Mouse (Mus musculus) limb, embryonic 14.5 days (tissue): Measurements from ENCODE around the gene Rint1. TPM values are rescaled to one million over a fixed set of nuclear protein-coding genes. Genes with fewer than 3 reads are reported as not detected.

Source experiments
- ATAC-seq: fragments of 200-750 bp; cut with Nextera tagmentation; 2 replicates; pipeline ENCODE4 v1.8.0; 2017; ENCODE audit warnings: low read depth, moderate number of reproducible peaks, moderate TSS enrichment; ENCODE audit not compliant: low FRiP score
- DNase-seq: peaks from one replicate; pipeline ENCODE4 v3.0.0-alpha.2; 2015; ENCODE audit warnings: low spot score
- H3K27ac ChIP-seq: fragments of 300-500 bp; sonication (generic); replicated peaks from 2 replicates; pipeline ENCODE4 v1.5.1; 2014; ENCODE audit warnings: low read depth, mild to moderate bottlenecking, low read length, moderate library complexity, mixed read lengths
- H3K27me3 ChIP-seq: fragments of 300-500 bp; sonication (generic); 2 replicates; pipeline ENCODE4 v1.6.1; 2014; ENCODE audit warnings: low read length, mixed read lengths; ENCODE audit not compliant: control insufficient read depth, insufficient read depth
- H3K36me3 ChIP-seq: fragments of 300-500 bp; sonication (generic); 2 replicates; pipeline ENCODE4 v1.6.1; 2014; ENCODE audit warnings: mild to moderate bottlenecking, low read length, moderate library complexity, mixed read lengths; ENCODE audit not compliant: control insufficient read depth, insufficient read depth
- H3K4me1 ChIP-seq: fragments of 300-500 bp; sonication (generic); 2 replicates; pipeline ENCODE4 v1.6.1; 2014; ENCODE audit warnings: antibody characterized with exemption, low read length, mixed read lengths; ENCODE audit not compliant: control insufficient read depth, insufficient read depth
- H3K4me2 ChIP-seq: fragments of 300-500 bp; sonication (generic); replicated peaks from 2 replicates; pipeline ENCODE4 v1.6.1; 2014; ENCODE audit warnings: low read depth, mild to moderate bottlenecking, low read length, moderate library complexity; ENCODE audit not compliant: severe bottlenecking
- H3K4me3 ChIP-seq: fragments of 300-500 bp; sonication (generic); replicated peaks from 2 replicates; pipeline ENCODE4 v1.5.1; 2014; ENCODE audit warnings: low read length
- H3K9ac ChIP-seq: fragments of 300-500 bp; sonication (generic); 2 replicates; pipeline ENCODE4 v1.6.1; 2014; ENCODE audit warnings: mild to moderate bottlenecking, low read depth, low read length, moderate library complexity; ENCODE audit not compliant: severe bottlenecking
- H3K9me3 ChIP-seq: fragments of 300-500 bp; sonication (generic); 2 replicates; pipeline ENCODE4 v1.6.1; 2016; ENCODE audit warnings: low read length; ENCODE audit not compliant: control insufficient read depth
- POLR2A ChIP-seq: fragments of 200-500 bp; IDR thresholded peaks from 2 replicates; pipeline ENCODE4 v1.8.0; 2012; ENCODE audit warnings: inconsistent platforms, mild to moderate bottlenecking, moderate library complexity, borderline replicate concordance; ENCODE audit not compliant: insufficient read depth, insufficient read length; ENCODE audit errors: extremely low read depth
- WGBS: fragments of 180-500 bp; shearing (Covaris S2); extraction: QIAGEN DNeasy Blood & Tissue Kit; methylation state at CpG from one replicate; pipeline ENCODE4 v1.1.7; 2014; 5-methylcytosine and 5-hydroxymethylcytosine counted together
- polyA plus RNA-seq, 2 experiments: library from polyadenylated mRNA; depleted of rRNA in 1 of 2; stranded (reverse) in 1 of 2; unstranded in 1 of 2; fragments of >200 nt; fragmentation: Nextera tagmentation in 1 of 2; extraction: Ambion mirVana in 1 of 2; gene quantifications; 2 replicates each; pipeline versions ENCODE4 v1.2.1 to v1.2.3; 2012 to 2014

Rint1 gene
- polyA plus RNA-seq, 2 experiments = 32.1 to 35.8 TPM

GRCm38 (mm10) chr5:23781172-23781571 lies 6.3 kb upstream of the Rint1 start:
- Histone ChIP-seq H3K9me3 (no peaks in the 10 kb centered on the region), H3K27me3 (no peaks in the 10 kb centered on the region), H3K4me3 (no peak overlapping the region), H3K4me2 (no peak overlapping the region), H3K9ac (no peak overlapping the region), H3K36me3 (peaks cover 16% of the 10 kb centered on the region), H3K27ac (no peak overlapping the region), H3K4me1 (peaks cover 9% of the 10 kb centered on the region)
- DNase-seq = no peak
- WGBS = 40% methylated on average over 4 of the region's 4 CpGs
- ATAC-seq = no peak
- no peak for TF ChIP-seq POLR2A

- H3K4me3 ChIP-seq = peak overlapping the region; percentile 71
- H3K9ac ChIP-seq = peak overlapping the region; percentile 72
- 36% methylated on average over 8 of the region's 8 CpGs for WGBS
- no peaks in the 10 kb centered on the region for H3K9me3 ChIP-seq
- peaks cover 12% of the 10 kb centered on the region for H3K4me1 ChIP-seq
- TF ChIP-seq POLR2A = no peak
- no peaks in the 10 kb centered on the region for H3K27me3 ChIP-seq
- ATAC-seq (no peak), DNase-seq (no peak)
- H3K36me3 ChIP-seq = peaks cover 10% of the 10 kb centered on the region; the same call in 1 of the 2 replicates
- H3K27ac ChIP-seq = no peak overlapping the region
- H3K4me2 ChIP-seq = peak overlapping the region; percentile 58
Observed at GRCm38 (mm10) chr5:23782051-23782810, 5.3 kb upstream of the Rint1 start.

GRCm38 (mm10) chr5:23782931-23783877 lies 4.3 kb upstream of the Rint1 start, which contains the start of gene Pus7:
Gene Pus7 (minus strand): TSS chr5:23783711.
- DNase-seq (peak; percentile 80), ATAC-seq (peak; percentile 91)
- Histone ChIP-seq H3K4me1 (peaks cover 13% of the 10 kb centered on the region), H3K27ac (peak within 1 kb of the TSS; percentile 26; the same call in 1 of the 2 replicates), H3K9ac (peak within 1 kb of the TSS; percentile 72), H3K9me3 (no peaks in the 10 kb centered on the region), H3K27me3 (no peaks in the 10 kb centered on the region), H3K4me2 (peak within 1 kb of the TSS; percentile 58), H3K4me3 (peak within 1 kb of the TSS; percentile 71), H3K36me3 (0 out of 2 replicates have a peak, but pooled peaks cover under 1% of the 10 kb centered on the region)
- WGBS = under 1% methylated on average over 66 of the region's 86 CpGs
- TF ChIP-seq POLR2A = no peak

DNA sequence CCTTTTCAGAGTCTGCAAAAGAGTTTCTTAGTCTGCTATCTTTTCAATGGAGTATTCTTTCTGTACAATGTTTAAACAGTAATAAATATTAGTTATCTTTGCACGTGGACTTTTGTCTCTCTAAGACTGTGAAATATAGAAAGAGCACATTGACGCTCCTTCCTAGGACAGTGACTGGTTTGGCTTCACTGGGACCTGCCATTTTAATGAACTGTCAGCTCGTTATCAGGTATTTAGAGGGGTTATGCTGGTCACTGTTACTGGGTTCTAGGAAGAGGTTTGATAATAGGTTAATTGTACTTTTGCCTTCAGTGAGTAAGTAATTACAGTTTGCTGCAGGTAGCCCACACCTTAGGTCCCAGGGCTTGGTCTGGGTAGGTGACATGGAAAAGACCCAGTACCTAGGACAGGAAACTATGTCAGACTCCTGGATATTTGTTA lies 899 bp downstream of the Rint1 start:
- Histone ChIP-seq H3K36me3 (peaks cover 32% of the 10 kb centered on the region), H3K9me3 (no peaks in the 10 kb centered on the region), H3K27ac (no peak overlapping the region), H3K4me2 (peak overlapping the region; percentile 78), H3K27me3 (no peaks in the 10 kb centered on the region), H3K4me3 (peak overlapping the region; percentile 98), H3K9ac (peak overlapping the region; percentile 90), H3K4me1 (peaks cover 8% of the 10 kb centered on the region; the same call in 1 of the 2 replicates)
- no peak for TF ChIP-seq POLR2A
- DNase-seq (no peak), ATAC-seq (no peak)
- 46% methylated on average over 3 of the region's 3 CpGs for WGBS

DNA sequence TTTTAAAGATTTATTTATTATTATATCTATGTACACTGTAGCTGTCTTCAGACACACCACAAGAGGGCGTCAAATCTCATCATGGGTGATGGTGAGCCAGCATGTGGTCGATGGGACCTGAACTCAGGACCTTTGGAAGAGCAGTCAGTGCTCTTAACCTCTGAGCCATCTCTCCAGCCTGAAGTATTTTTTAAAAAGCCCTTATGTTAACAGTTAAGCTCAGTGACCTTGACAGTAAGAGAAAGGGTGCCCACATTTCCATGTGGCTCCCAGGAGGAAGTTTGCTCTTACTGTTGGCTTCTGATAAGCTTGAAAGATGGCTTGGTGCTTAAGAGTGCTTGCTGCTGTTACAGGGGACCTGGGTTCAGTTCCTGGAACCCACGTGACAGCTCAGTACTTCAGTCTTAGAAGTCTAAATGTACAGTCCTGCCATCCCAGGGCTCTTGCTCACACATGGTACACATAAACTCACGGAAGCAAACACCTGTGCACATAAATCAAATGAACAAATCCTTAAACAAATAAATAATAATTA lies 1.6 kb downstream of the Rint1 start:
- Histone ChIP-seq H3K36me3 (peaks cover 36% of the 10 kb centered on the region), H3K4me3 (no peak overlapping the region), H3K4me2 (no peak overlapping the region), H3K27ac (no peak overlapping the region), H3K9ac (no peak overlapping the region), H3K4me1 (peaks cover 8% of the 10 kb centered on the region; the same call in 1 of the 2 replicates), H3K27me3 (no peaks in the 10 kb centered on the region), H3K9me3 (no peaks in the 10 kb centered on the region)
- WGBS = 76% methylated on average over 4 of the region's 4 CpGs
- no peak for TF ChIP-seq POLR2A
- no peak for ATAC-seq
- DNase-seq = no peak
